Mouse (Mus musculus): Measurements from ENCODE around the gene Akap13.

The Akap13 gene

GRCm38 (mm10) chr7:75796474-75796873 is 341.1 kb downstream of the Akap13 start:
- DNase-seq (ENCODE audit: low spot score), result peak; percentile 30

- no peak for DNase-seq (ENCODE audit: low spot score)
These were observed 345.2 kb downstream of the Akap13 start for GRCm38 (mm10) chr7:75800530-75800929.

- DNase-seq (ENCODE audit: low spot score), result no peak
These were observed 345.7 kb downstream of the Akap13 start for GRCm38 (mm10) chr7:75801022-75801421.

GRCm38 (mm10) chr7:75801621-75802358 is 346.5 kb downstream of the Akap13 start:
- DNase-seq (ENCODE audit: low spot score), result no peak

- no peak for DNase-seq (ENCODE audit: low spot score)
These were observed 347.6 kb downstream of the Akap13 start for GRCm38 (mm10) chr7:75802887-75803286.

All from embryo, embryonic 10.5 days (tissue).